Mouse (Mus musculus) ES-CJ7 (cell line): Measurements from ENCODE around the gene Cep68.
A peak's percentile ranks its signal among the peaks of the same experiment; 100 is the strongest.
"Not testable (repeated sequence)": the region's sequence is repeated elsewhere in the genome, so short reads cannot be mapped to it uniquely, and the experiment has no call there.

Experiments used
- DNase-seq: peaks from one replicate; pipeline ENCODE4 v3.0.0; 2011; ENCODE audit warnings: low read depth, low spot score

Cep68 gene

GRCm38 (mm10) chr11:20242366-20243056, 6.7 kb downstream of the Cep68 start:
- DNase-seq = peak; percentile 55

DNA sequence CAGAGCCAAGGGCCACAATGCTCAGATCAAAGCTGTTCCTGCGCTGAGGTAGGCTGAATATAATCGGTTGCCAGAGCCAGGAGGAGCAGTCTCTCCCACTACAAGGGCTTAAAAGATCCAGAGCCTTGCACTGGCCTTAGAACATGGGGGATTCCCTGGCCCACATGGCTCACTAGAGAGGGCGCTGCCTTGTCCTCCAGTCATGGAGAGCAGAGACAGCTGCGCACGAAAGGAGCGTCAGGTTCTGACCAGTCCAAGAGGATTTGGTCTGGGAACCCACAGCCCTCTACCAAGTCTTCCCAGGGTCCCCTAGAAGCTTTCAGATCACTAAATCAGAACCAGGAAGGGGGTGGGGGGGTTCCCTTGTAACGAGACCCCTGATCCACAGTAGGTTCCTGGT, 7.9 kb downstream of the Cep68 start:
- DNase-seq = no peak

- no peak for DNase-seq
These were observed 8.9 kb downstream of the Cep68 start for GRCm38 (mm10) chr11:20240331-20240730.

- no peak for DNase-seq
These were observed 9.9 kb downstream of the Cep68 start for GRCm38 (mm10) chr11:20239279-20239861.

DNA sequence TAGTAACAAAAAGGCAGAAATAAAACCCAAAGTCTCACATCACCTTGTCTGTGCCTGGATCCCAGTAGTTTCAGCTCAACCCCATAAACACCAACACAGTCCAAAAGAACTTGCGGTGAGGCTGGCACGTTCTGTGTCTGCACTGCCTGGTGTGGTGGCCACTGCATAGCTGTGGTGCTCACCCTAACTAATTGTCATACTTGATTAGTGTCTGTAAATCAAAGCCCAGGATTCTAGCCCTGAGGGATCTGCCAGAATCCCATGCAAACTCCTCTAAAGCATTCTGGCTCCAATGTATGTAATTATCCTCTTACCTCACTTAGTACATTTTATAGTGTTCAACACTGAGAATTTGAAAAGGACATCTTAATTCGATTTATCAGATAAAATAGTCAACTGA, 11.3 kb downstream of the Cep68 start:
- DNase-seq = no peak

DNA sequence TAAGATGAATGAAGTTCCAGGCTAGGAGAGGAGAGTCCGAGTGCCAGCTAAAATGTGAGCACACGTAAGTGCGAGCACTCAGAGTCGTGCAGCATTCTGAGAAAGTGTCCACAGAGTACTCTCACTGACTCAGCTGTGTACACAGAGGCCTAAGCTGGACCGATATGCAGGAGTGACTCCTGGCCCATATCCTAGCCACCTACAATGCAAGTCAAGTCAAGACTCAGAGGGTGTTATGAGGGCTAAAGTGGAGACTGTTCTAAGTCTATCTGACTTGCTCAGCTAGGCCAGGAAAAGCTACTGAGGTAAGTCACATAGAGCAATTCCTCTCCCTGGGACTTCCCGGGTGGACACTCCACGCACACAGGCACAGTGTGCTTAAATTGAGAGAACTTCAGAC, 12.2 kb downstream of the Cep68 start:
- no peak for DNase-seq

GRCm38 (mm10) chr11:20234233-20234632, 15.0 kb downstream of the Cep68 start:
- peak; percentile 87 for DNase-seq

- peak; percentile 58 for DNase-seq
These were observed 17.0 kb downstream of the Cep68 start for GRCm38 (mm10) chr11:20232016-20232755.

DNA sequence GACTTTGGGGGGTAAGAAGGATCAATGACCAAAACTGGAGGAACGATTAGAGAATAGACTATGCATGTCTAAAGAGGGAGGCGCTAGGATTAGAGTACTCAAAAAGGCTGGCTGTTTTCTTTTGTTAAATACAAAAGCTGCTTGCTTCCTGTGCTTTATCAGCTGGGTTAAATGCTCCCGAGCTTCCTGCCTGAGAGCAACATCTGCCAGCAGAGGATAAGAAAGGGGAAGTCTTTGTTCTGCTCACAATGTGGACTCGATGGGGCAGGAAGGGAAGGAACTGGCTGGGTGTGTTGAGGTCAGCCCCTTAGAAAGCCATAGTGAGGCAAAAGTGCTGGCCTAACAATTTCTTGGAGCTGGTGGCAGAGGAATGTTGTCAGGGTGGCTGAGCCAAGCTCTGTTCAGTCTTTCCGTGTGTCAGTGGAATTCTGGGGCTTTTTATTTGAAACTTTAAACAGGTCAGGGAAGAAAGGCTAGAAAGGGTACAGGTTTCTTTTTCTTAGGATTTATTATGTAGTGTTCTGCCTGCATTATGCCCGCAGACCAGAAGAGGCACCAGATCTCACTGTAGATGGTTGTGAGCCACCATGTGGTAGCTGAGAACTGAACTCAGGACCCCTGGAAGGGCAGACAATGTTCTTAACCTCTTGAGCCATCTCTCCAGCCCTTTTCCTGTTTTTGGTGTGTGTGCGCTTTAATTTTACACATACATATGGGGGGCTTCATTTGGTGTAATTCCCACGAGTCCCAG, 17.9 kb downstream of the Cep68 start:
- peak; percentile 99 for DNase-seq

DNA sequence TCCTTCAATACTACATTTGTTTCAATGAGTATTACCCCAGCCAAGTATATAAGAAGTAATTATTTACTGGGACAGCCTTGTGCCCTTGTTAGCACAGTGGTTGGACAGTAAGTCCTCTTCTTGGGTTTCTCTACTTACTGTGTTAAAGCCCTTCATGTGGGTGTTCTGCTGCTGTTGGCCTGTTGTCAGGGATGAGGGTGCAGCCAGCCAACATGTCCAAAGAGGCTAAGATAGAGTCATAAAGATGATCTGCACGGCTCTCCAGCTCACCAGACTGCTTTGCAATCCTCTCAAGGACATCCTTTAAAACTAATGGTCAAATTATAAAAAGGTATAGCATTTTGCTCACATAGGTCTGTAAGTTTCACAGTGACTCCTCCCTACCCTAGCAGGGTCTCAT, 18.9 kb downstream of the Cep68 start:
- DNase-seq = peak; percentile 46

- DNase-seq = no peak
These were observed 19.9 kb downstream of the Cep68 start for GRCm38 (mm10) chr11:20229311-20229710.

GRCm38 (mm10) chr11:20228666-20229065, 20.6 kb downstream of the Cep68 start:
- DNase-seq = peak; percentile 46

DNA sequence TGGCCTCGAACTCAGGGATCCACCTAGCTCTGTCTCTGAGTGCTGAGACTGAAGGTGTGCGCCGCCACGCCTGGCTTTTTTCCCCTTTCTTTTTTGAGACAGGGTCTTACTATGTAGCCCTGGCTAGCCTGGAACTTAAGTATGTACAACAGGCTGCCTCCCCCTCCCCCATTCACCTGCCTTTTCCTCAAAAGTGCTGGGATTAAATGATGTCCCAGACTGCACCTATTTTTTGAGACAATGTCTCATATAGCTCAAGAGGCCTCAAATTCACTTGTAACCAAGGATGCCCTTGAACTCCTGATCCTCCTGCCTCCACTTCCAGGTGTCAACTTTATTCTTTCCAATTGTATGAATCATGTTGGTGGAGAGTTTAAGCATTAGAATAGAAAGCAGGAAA, 23.3 kb downstream of the Cep68 start:
- no peak for DNase-seq

- no peak for DNase-seq
These were observed 25.0 kb downstream of the Cep68 start for GRCm38 (mm10) chr11:20224196-20224595.

DNA sequence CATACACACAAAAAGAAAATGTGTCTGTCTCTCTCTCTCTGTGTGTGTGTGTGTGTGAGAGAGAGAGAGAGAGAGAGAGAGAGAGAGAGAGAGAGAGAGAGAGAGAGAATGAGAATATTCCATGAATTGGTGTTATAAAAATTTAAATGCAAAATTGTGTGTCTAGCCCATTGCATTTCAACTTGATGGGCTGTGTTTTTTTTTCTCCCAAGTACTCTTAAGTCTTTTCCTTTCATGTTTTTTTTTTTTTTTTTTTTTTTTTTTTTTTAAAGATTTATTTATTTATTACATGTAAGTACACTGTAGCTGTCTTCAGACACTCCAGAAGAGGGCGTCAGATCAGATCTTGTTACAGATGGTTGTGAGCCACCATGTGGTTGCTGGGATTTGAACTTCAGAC, 27.6 kb downstream of the Cep68 start:
- not testable (repeated sequence) for DNase-seq

GRCm38 (mm10) chr11:20217227-20217626, 32.0 kb downstream of the Cep68 start:
- no peak for DNase-seq

GRCm38 (mm10) chr11:20216415-20216814, 32.8 kb downstream of the Cep68 start:
- peak; percentile 38 for DNase-seq

- peak; percentile 66 for DNase-seq
These were observed 34.5 kb downstream of the Cep68 start for GRCm38 (mm10) chr11:20214779-20215178.

GRCm38 (mm10) chr11:20211838-20212237, 37.4 kb downstream of the Cep68 start:
- no peak for DNase-seq

DNA sequence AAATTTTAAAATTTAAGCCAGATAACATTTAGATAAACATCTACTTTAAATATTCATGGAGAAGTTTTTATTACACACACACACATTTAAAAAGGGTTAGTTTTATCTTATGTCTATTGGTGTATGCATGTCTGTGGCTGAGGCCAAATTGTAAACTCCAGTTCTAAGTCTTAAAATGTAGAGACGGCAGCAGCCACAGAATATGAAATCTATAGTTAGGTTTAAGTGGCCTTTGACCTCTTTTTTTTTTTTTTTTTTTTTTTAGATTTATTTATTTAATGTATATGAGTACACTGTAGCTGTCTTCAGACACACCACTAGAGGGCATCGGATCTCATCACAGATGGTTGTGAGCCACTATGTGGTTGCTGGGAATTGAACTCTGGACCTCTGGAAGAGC, 41.6 kb downstream of the Cep68 start:
- DNase-seq = no peak

GRCm38 (mm10) chr11:20206626-20207223, 42.5 kb downstream of the Cep68 start:
- DNase-seq = no peak

DNA sequence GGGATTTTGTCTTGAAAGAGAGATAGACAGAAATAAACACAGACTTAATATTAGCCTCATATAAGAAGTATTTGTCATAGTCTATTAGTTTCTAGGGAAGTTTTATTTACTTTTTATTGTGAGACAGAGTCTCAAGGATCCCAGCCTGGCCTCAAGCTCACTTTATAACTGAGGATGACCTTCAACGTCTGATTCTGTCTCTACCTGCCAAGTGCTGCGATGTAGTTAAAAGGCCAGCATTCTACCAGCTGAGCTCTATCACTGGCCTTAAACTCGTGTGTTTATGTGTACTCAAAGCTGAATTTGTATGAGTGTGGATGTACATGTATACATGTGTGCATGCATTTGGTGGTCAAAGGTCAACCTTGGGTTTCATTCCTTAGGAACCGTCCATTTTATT, 43.7 kb downstream of the Cep68 start:
- DNase-seq = no peak
